Mouse (Mus musculus) MEL (cell line): Measurements from ENCODE around the gene Cep41.

Experiments
- CTCF ChIP-seq, 3 experiments: IDR thresholded peaks in 2 of 3; conservative IDR thresholded peaks in 1 of 3; 2 replicates each; pipeline ENCODE4 v1.5.1; 2011 to 2012; ENCODE audit warnings: low read length in 3 of 3, low read depth in 2 of 3, mild to moderate bottlenecking in 2 of 3, improper control_type of control experiment in 1 of 3, inconsistent platforms in 1 of 3, mixed read lengths in 1 of 3, moderate library complexity in 1 of 3; ENCODE audit not compliant: control insufficient read depth in 1 of 3, insufficient read depth in 1 of 3, poor library complexity in 1 of 3, severe bottlenecking in 1 of 3
- GATA1 ChIP-seq: IDR thresholded peaks from 2 replicates; pipeline ENCODE4 v1.6.1; 2011; ENCODE audit warnings: low read depth, low read length, improper control_type of control experiment
- MYC ChIP-seq: IDR thresholded peaks from 2 replicates; pipeline ENCODE4 v1.6.1; 2011; ENCODE audit warnings: low read depth, mild to moderate bottlenecking, low read length, improper control_type of control experiment, moderate library complexity
- POLR2A ChIP-seq, 2 experiments: IDR thresholded peaks; 2 replicates each; pipeline ENCODE4 v1.6.1; 2011 to 2012; ENCODE audit warnings: low read length in 2 of 2, mild to moderate bottlenecking in 2 of 2, control low read depth in 1 of 2, improper control_type of control experiment in 1 of 2, low read depth in 1 of 2, moderate library complexity in 1 of 2; ENCODE audit not compliant: control insufficient read depth in 1 of 2, insufficient read depth in 1 of 2, poor library complexity in 1 of 2
- SIN3A ChIP-seq: IDR thresholded peaks from 2 replicates; pipeline ENCODE4 v1.6.1; 2012; ENCODE audit warnings: low read length, improper control_type of control experiment, inconsistent platforms

DNA sequence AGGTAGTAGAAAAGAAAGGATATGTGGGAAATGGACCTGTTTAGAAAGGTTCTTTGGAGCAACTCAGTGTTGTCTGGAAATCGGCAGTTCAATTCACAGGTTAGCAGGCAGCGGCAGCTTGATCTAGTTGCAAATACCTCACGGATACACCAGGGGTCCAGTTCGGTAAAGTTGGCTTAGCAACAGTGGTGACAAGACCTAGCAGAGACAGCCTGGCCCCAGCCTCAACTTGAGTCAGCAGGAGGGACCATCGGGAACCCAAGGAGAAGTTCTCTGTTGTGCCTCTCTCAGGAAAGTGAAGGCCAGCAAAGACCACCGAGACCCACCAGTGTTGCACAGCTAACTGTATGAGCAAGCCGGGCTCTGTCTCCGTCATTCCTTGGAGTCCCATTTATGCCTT is 1.6 kb upstream of the Cep41 start:
- TF ChIP-seq SIN3A (no peak), CTCF (IDR thresholded peaks at IDR 0.05 in 2 of 3, conservative IDR thresholded peaks at IDR 0.05 in 1 of 3; ENCODE audit: control insufficient read depth in 1 of 3, insufficient read depth in 1 of 3, low read depth in 2 of 3, low read length in 3 of 3, poor library complexity in 1 of 3, severe bottlenecking in 1 of 3) (no peak), MYC (no peak), GATA1 (no peak), POLR2A (IDR thresholded peaks at IDR 0.05; ENCODE audit: control insufficient read depth in 1 of 2, insufficient read depth in 1 of 2, low read depth in 1 of 2, low read length in 2 of 2, poor library complexity in 1 of 2) (no peak)
